Mouse (Mus musculus) cerebral cortex, adult 2 months (tissue): Measurements from ENCODE around the gene Foxa3.

Experiments
- WGBS: fragments of 180-500 bp; shearing (Covaris S2); methylation state at CpG from one replicate; pipeline ENCODE4 v1.1.7; 2018; 5-methylcytosine and 5-hydroxymethylcytosine counted together

Foxa3 gene

GRCm38 (mm10) chr7:19023357-19023814 is at the start of gene Foxa3:
Gene Foxa3 (minus strand): TSS chr7:19023538.
- 4% methylated on average over 30 of the region's 30 CpGs for WGBS

- WGBS = 60% methylated on average over 3 of the region's 3 CpGs
Observed at GRCm38 (mm10) chr7:19071024-19071423, 47.7 kb upstream of the Foxa3 start.

GRCm38 (mm10) chr7:19069500-19069899 is 46.2 kb upstream of the Foxa3 start:
- WGBS = 61% methylated on average over 3 of the region's 3 CpGs

GRCm38 (mm10) chr7:19068707-19069106 is 45.4 kb upstream of the Foxa3 start:
- WGBS = 3% methylated on average over 2 of the region's 2 CpGs

GRCm38 (mm10) chr7:19067935-19068334 is 44.6 kb upstream of the Foxa3 start:
- WGBS = 73% methylated on average over 11 of the region's 14 CpGs

- WGBS = 58% methylated on average over 14 of the region's 14 CpGs
Observed at GRCm38 (mm10) chr7:19067063-19067462, 43.7 kb upstream of the Foxa3 start.

- whole genome bisulfite sequencing = 52% methylated on average over 13 of the region's 13 CpGs
Observed at GRCm38 (mm10) chr7:19065896-19066295, 42.6 kb upstream of the Foxa3 start.

- 91% methylated on average over 10 of the region's 10 CpGs for WGBS
Observed at GRCm38 (mm10) chr7:19057405-19057804, 34.1 kb upstream of the Foxa3 start.

GRCm38 (mm10) chr7:19055108-19055507 is 31.8 kb upstream of the Foxa3 start:
- 91% methylated on average over 8 of the region's 8 CpGs for WGBS

- WGBS = 67% methylated on average over 9 of the region's 9 CpGs
Observed at GRCm38 (mm10) chr7:19054777-19055076, 31.4 kb upstream of the Foxa3 start.

GRCm38 (mm10) chr7:19054047-19054776 is 30.9 kb upstream of the Foxa3 start, which contains the start of gene Rsph6a:
Gene Rsph6a (plus strand): TSS chr7:19054690.
- 21% methylated on average over 33 of the region's 33 CpGs for WGBS

- WGBS = 88% methylated on average over 7 of the region's 7 CpGs
Observed at GRCm38 (mm10) chr7:19053136-19053532, 29.8 kb upstream of the Foxa3 start.

- 58% methylated on average over 15 of the region's 15 CpGs for WGBS
Observed at GRCm38 (mm10) chr7:19052345-19053135, 29.2 kb upstream of the Foxa3 start.

- WGBS = 71% methylated on average over 4 of the region's 4 CpGs
Observed at GRCm38 (mm10) chr7:19051161-19051560, 27.8 kb upstream of the Foxa3 start.

- WGBS = 32% methylated on average over 8 of the region's 8 CpGs
Observed at GRCm38 (mm10) chr7:19050172-19050571, 26.8 kb upstream of the Foxa3 start.

- WGBS = 92% methylated on average over 5 of the region's 5 CpGs
Observed at GRCm38 (mm10) chr7:19049252-19049651, 25.9 kb upstream of the Foxa3 start.

- WGBS = 84% methylated on average over 14 of the region's 14 CpGs
Observed at GRCm38 (mm10) chr7:19048006-19048527, 24.7 kb upstream of the Foxa3 start.

GRCm38 (mm10) chr7:19046286-19047069 is 23.1 kb upstream of the Foxa3 start:
- 83% methylated on average over 11 of the region's 11 CpGs for WGBS

- WGBS = 96% methylated on average over 6 of the region's 6 CpGs
Observed at GRCm38 (mm10) chr7:19044616-19045015, 21.3 kb upstream of the Foxa3 start.

- WGBS = 68% methylated on average over 4 of the region's 4 CpGs
Observed at GRCm38 (mm10) chr7:19031641-19032040, 8.3 kb upstream of the Foxa3 start.

- 57% methylated on average over 6 of the region's 6 CpGs for WGBS
Observed at GRCm38 (mm10) chr7:19029084-19029653, 5.8 kb upstream of the Foxa3 start.
